Mouse (Mus musculus): Measurements from ENCODE around the gene Fhit. TPM values are rescaled to one million over a fixed set of nuclear protein-coding genes. Genes with fewer than 3 reads are reported as not detected.
A peak's percentile ranks its signal among the peaks of the same experiment; 100 is the strongest.

The Fhit gene
- polyA plus RNA-seq, 1 experiment from 2014 or later: 6.7 TPM

DNA sequence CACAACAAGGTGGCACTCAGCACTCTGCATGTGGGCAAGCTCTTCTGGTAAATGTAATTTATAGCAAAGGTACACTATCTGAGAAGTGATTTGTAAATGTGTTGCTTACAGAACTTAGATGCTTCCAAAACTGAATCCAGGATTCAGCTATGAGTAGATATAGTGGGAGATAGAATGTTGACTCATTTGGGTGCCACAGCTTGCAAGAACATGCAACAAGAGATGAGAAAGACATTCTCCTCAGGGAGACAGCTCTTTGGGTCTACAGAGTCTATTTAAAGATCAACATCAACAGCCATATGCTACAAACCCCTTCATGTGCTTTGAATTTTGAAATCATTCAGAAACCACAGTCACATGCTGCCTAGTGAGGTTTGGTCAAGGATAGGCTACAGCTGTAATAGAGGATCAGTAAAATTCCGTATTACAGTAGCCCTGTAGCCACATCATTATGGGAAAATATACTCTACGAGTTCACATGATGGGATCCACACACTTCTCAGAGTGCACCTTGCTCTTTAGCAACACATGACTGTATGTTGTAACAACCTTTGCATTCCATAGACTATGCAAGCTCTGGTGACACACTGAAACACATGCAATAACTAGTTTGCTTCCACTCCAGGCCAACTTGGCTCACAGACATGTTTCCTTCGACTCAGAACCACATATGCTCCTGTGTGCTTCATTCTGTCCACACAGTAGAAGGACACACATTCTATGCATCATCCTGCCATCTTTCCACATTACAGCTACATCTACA lies 678.8 kb downstream of the Fhit start:
- Histone ChIP-seq H3K27ac (ENCODE audit: low read length) (no peak overlapping the region), H3K4me3 (ENCODE audit: low read length) (no peak overlapping the region), H3K4me2 (replicated peaks; ENCODE audit: low read depth, low read length) (no peak overlapping the region), H3K9ac (replicated peaks; ENCODE audit: low read length) (no peak overlapping the region), H3K9me3 (ENCODE audit: low read length) (no peaks in the 10 kb centered on the region), H3K36me3 (ENCODE audit: insufficient read depth, low read length) (no peaks in the 10 kb centered on the region), H3K27me3 (ENCODE audit: insufficient read depth, low read length) (no peaks in the 10 kb centered on the region), H3K4me1 (ENCODE audit: insufficient read depth, low read length) (no peaks in the 10 kb centered on the region)
- WGBS: 90% methylated on average over 3 of the region's 3 CpGs
- no peak for ATAC-seq (ENCODE audit: low FRiP score, low TSS enrichment)

DNA sequence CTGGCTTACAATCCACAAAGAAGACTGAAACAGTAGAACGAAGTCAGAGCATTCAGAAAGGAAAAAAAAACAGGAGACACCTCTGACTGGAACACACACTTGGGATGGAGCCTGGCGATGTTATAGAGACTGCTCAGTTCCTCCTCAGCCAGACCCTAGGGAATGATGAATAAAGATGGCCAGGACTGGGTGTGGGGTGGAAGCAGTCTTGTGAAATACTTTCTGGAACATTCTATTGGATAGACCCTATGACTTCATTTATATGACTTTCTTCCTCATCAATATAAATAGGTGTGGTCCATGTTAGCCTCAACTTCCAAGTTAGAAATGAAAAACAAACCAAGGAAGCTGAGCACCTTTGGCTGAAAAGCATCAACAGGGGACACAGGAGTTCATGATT lies 680.5 kb downstream of the Fhit start:
- H3K9ac ChIP-seq (replicated peaks; ENCODE audit: low read length): no peak overlapping the region
- no peaks in the 10 kb centered on the region for H3K36me3 ChIP-seq (ENCODE audit: insufficient read depth, low read length)
- WGBS: 79% methylated on average over 2 of the region's 2 CpGs
- no peak overlapping the region for H3K4me2 ChIP-seq (replicated peaks; ENCODE audit: low read depth, low read length)
- H3K9me3 ChIP-seq (ENCODE audit: low read length): no peaks in the 10 kb centered on the region
- no peak overlapping the region for H3K4me3 ChIP-seq (ENCODE audit: low read length)
- no peak overlapping the region for H3K27ac ChIP-seq (ENCODE audit: low read length)
- no peaks in the 10 kb centered on the region for H3K4me1 ChIP-seq (ENCODE audit: insufficient read depth, low read length)
- no peak for ATAC-seq (ENCODE audit: low FRiP score, low TSS enrichment)
- H3K27me3 ChIP-seq (ENCODE audit: insufficient read depth, low read length): no peaks in the 10 kb centered on the region

GRCm38 (mm10) chr14:10480681-10481080 lies 681.2 kb downstream of the Fhit start:
- no peaks in the 10 kb centered on the region for H3K36me3 ChIP-seq (ENCODE audit: insufficient read depth, low read length)
- no peak overlapping the region for H3K4me2 ChIP-seq (replicated peaks; ENCODE audit: low read depth, low read length)
- H3K9me3 ChIP-seq (ENCODE audit: low read length): no peaks in the 10 kb centered on the region
- H3K27ac ChIP-seq (ENCODE audit: low read length): no peak overlapping the region
- no peaks in the 10 kb centered on the region for H3K4me1 ChIP-seq (ENCODE audit: insufficient read depth, low read length)
- H3K4me3 ChIP-seq (ENCODE audit: low read length): no peak overlapping the region
- ATAC-seq (ENCODE audit: low FRiP score, low TSS enrichment): no peak
- H3K9ac ChIP-seq (replicated peaks; ENCODE audit: low read length): no peak overlapping the region
- WGBS: 89% methylated on average over 1 of the region's 1 CpGs
- H3K27me3 ChIP-seq (ENCODE audit: insufficient read depth, low read length): no peaks in the 10 kb centered on the region

GRCm38 (mm10) chr14:10453001-10453861 lies 708.6 kb downstream of the Fhit start:
- Histone ChIP-seq H3K9ac (replicated peaks; ENCODE audit: low read length) (peak overlapping the region; percentile 55), H3K4me2 (replicated peaks; ENCODE audit: low read depth, low read length) (peak overlapping the region; percentile 52), H3K36me3 (ENCODE audit: insufficient read depth, low read length) (no peaks in the 10 kb centered on the region), H3K27ac (ENCODE audit: low read length) (peak overlapping the region; percentile 63; the same call in 1 of the 2 replicates), H3K4me3 (ENCODE audit: low read length) (peak overlapping the region; percentile 34), H3K27me3 (ENCODE audit: insufficient read depth, low read length) (no peaks in the 10 kb centered on the region), H3K4me1 (ENCODE audit: insufficient read depth, low read length) (peaks cover 15% of the 10 kb centered on the region), H3K9me3 (ENCODE audit: low read length) (no peaks in the 10 kb centered on the region)
- peak; percentile 92 for ATAC-seq (ENCODE audit: low FRiP score, low TSS enrichment)
- WGBS: 10% methylated on average over 14 of the region's 14 CpGs

DNA sequence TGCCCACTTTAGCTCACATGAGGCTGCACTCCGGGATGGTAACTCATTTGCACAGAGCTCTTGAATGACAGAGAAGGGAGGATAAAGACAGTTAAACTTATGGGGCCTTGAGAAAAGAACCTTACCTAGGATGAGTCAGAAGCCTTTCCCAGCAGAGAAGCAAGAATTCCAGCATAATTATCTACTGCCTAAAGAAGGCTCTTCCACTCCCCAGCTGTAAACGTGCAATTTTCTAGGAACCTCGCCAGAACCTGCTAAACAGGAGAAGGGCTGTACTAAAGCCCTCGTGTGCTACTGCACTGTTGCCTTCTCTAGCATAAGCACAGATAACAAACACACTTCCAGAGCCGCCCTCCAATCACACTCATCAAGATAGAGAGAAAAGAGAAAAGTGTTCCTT lies 709.6 kb downstream of the Fhit start:
- no peak overlapping the region for H3K27ac ChIP-seq (ENCODE audit: low read length)
- no peak overlapping the region for H3K4me2 ChIP-seq (replicated peaks; ENCODE audit: low read depth, low read length)
- no peaks in the 10 kb centered on the region for H3K27me3 ChIP-seq (ENCODE audit: insufficient read depth, low read length)
- no peaks in the 10 kb centered on the region for H3K36me3 ChIP-seq (ENCODE audit: insufficient read depth, low read length)
- no peaks in the 10 kb centered on the region for H3K9me3 ChIP-seq (ENCODE audit: low read length)
- 66% methylated on average over 5 of the region's 5 CpGs for WGBS
- H3K4me3 ChIP-seq (ENCODE audit: low read length): no peak overlapping the region
- H3K4me1 ChIP-seq (ENCODE audit: insufficient read depth, low read length): peaks cover 15% of the 10 kb centered on the region
- no peak overlapping the region for H3K9ac ChIP-seq (replicated peaks; ENCODE audit: low read length)
- no peak for ATAC-seq (ENCODE audit: low FRiP score, low TSS enrichment)

DNA sequence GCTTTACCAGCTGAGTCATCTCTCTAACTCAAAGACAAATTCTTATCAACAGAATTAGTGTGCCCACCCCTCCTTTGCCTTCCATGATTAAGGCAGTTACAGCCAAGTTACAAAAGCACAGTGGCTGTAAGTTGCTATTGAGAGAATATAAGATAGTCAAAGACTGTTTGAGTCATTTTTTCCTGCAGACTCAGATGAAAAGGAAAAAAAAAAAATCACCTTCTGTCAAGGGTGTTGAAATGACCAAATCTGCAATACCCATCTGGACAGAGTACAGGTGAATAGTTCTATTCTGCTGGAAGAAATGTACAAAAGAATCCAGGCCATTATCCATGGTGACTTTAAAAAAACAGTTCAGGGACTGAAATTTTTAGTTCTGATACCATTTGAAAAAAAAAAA lies 716.5 kb downstream of the Fhit start:
- no peaks in the 10 kb centered on the region for H3K4me1 ChIP-seq (ENCODE audit: insufficient read depth, low read length)
- H3K9ac ChIP-seq (replicated peaks; ENCODE audit: low read length): no peak overlapping the region
- no peak overlapping the region for H3K4me3 ChIP-seq (ENCODE audit: low read length)
- no peak overlapping the region for H3K27ac ChIP-seq (ENCODE audit: low read length)
- H3K27me3 ChIP-seq (ENCODE audit: insufficient read depth, low read length): no peaks in the 10 kb centered on the region
- H3K36me3 ChIP-seq (ENCODE audit: insufficient read depth, low read length): no peaks in the 10 kb centered on the region
- H3K4me2 ChIP-seq (replicated peaks; ENCODE audit: low read depth, low read length): no peak overlapping the region
- no peak for ATAC-seq (ENCODE audit: low FRiP score, low TSS enrichment)
- no peaks in the 10 kb centered on the region for H3K9me3 ChIP-seq (ENCODE audit: low read length)

DNA sequence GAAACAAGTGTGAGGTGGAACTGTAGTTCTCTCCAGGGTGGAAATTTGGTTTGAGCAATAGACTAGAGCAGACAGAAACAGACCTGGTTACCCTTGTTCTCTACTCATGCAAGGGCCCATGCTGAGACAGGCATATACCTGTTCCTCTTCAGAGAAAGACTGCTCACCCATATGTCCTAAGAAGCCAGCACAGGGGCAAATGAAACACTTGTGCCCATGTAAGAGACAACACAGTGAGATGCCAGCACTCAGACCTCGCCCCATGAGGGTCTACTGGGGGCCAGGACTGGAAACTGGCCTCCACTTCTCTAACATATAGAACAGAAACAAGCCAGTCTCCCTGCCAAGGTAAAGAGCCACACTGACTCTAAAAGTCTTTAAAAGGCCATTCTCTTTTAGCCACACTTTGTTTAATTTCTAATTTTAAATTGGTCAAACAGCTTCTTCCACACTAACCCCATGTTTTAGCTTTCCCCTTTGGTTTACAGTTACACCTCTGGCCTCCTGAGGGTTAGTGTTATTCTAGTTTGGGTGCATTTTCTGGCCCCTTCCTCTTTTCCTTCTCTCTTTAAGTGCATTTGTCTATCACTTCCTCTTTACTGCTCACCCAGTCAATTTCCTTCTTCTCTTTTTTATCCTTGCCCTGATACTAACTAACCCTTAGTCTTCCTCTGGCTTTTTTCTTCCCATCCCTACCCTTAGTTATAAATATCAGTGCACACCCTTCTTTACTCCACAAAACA lies 722.7 kb downstream of the Fhit start:
- H3K27me3 ChIP-seq (ENCODE audit: insufficient read depth, low read length): no peaks in the 10 kb centered on the region
- ATAC-seq (ENCODE audit: low FRiP score, low TSS enrichment): no peak
- H3K9me3 ChIP-seq (ENCODE audit: low read length): no peaks in the 10 kb centered on the region
- H3K4me1 ChIP-seq (ENCODE audit: insufficient read depth, low read length): no peaks in the 10 kb centered on the region
- H3K4me2 ChIP-seq (replicated peaks; ENCODE audit: low read depth, low read length): no peak overlapping the region
- no peak overlapping the region for H3K27ac ChIP-seq (ENCODE audit: low read length)
- H3K36me3 ChIP-seq (ENCODE audit: insufficient read depth, low read length): no peaks in the 10 kb centered on the region
- 58% methylated on average over 1 of the region's 1 CpGs for WGBS
- no peak overlapping the region for H3K9ac ChIP-seq (replicated peaks; ENCODE audit: low read length)
- H3K4me3 ChIP-seq (ENCODE audit: low read length): no peak overlapping the region

- Histone ChIP-seq H3K27ac (ENCODE audit: low read length) (no peak overlapping the region), H3K9ac (replicated peaks; ENCODE audit: low read length) (no peak overlapping the region), H3K4me1 (ENCODE audit: insufficient read depth, low read length) (no peaks in the 10 kb centered on the region), H3K4me2 (replicated peaks; ENCODE audit: low read depth, low read length) (no peak overlapping the region), H3K4me3 (ENCODE audit: low read length) (no peak overlapping the region), H3K36me3 (ENCODE audit: insufficient read depth, low read length) (no peaks in the 10 kb centered on the region), H3K27me3 (ENCODE audit: insufficient read depth, low read length) (no peaks in the 10 kb centered on the region), H3K9me3 (ENCODE audit: low read length) (no peaks in the 10 kb centered on the region)
- ATAC-seq (ENCODE audit: low FRiP score, low TSS enrichment): no peak
- WGBS: 83% methylated on average over 1 of the region's 1 CpGs
These were observed 725.6 kb downstream of the Fhit start for GRCm38 (mm10) chr14:10436193-10436592.

DNA sequence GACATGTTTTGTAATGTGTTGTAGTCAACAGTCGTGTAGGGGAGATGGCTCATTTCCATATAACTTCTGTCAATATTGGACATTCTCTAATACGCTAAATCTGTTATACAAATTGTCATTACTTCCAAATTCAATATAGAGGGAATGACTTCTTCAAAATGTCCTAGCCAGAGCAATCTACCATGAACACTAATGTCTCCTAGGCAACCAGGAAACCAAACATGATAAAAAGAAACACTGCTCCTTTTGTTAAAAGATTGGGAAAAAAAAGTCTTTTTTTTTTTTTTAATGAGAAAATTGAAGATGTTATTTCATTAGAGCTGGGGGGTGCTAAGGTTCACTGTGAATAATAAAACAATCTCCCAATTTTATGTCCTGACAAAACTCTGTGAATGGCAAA lies 729.3 kb downstream of the Fhit start:
- no peaks in the 10 kb centered on the region for H3K9me3 ChIP-seq (ENCODE audit: low read length)
- no peaks in the 10 kb centered on the region for H3K27me3 ChIP-seq (ENCODE audit: insufficient read depth, low read length)
- no peak overlapping the region for H3K4me2 ChIP-seq (replicated peaks; ENCODE audit: low read depth, low read length)
- no peak overlapping the region for H3K9ac ChIP-seq (replicated peaks; ENCODE audit: low read length)
- no peaks in the 10 kb centered on the region for H3K4me1 ChIP-seq (ENCODE audit: insufficient read depth, low read length)
- H3K4me3 ChIP-seq (ENCODE audit: low read length): no peak overlapping the region
- no peak overlapping the region for H3K27ac ChIP-seq (ENCODE audit: low read length)
- no peaks in the 10 kb centered on the region for H3K36me3 ChIP-seq (ENCODE audit: insufficient read depth, low read length)
- 92% methylated on average over 2 of the region's 2 CpGs for WGBS
- no peak for ATAC-seq (ENCODE audit: low FRiP score, low TSS enrichment)

All from kidney, embryonic 16.5 days (tissue).